Mouse (Mus musculus) bone marrow, adult 2 months (tissue): ENCODE data around the gene Ppm1j.
A peak's percentile ranks its signal among the peaks of the same experiment; 100 is the strongest.

Source experiments
- CTCF ChIP-seq: fragments of 200-500 bp; IDR thresholded peaks from 2 replicates; pipeline ENCODE4 v1.5.1; 2011; ENCODE audit warnings: low read length, control low read depth; ENCODE audit not compliant: control insufficient read depth, insufficient read depth
- POLR2A ChIP-seq: fragments of 200-500 bp; IDR thresholded peaks from 2 replicates; pipeline ENCODE4 v1.6.1; 2011; ENCODE audit warnings: low read depth, mild to moderate bottlenecking, control low read depth, low read length, borderline replicate concordance; ENCODE audit not compliant: control insufficient read depth

GRCm38 (mm10) chr3:104779949-104780348 is 907 bp upstream of the Ppm1j start:
- TF ChIP-seq CTCF, result peak; percentile 85
- TF ChIP-seq POLR2A, result no peak
